Mouse (Mus musculus): ENCODE measurements around the gene Pdlim4. TPM values are rescaled to one million over a fixed set of nuclear protein-coding genes. Genes with fewer than 3 reads are reported as not detected.
"Not testable (repeated sequence)": the region's sequence is repeated elsewhere in the genome, so short reads cannot be mapped to it uniquely, and the experiment has no call there.

Pdlim4 gene
- total and polyA plus RNA-seq, 3 experiments, result not detected

DNA sequence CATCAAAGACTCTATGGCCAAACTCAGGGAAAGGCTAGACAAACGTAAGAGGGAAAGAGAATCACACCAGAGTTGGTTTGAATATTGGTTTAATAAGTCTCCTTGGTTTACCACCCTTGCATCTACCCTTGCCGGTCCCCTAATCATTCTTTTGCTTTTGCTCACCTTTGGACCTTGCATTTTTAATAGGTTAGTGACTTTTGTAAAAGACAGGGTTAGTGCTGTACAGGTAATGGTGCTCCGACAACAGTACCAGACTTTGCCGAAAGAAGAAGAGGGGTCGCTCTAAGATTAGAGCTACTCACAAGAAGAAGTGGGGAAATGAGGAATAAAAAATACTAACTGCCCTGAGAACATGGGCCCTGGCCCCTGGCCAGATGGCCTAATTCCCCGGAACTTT, 28.1 kb downstream of the Pdlim4 start:
- H3K36me3 ChIP-seq (replicated peaks in 1 of 2; ENCODE audit: control insufficient read depth in 1 of 2, insufficient read depth in 1 of 2, low read length in 1 of 2), result no peaks in the 10 kb centered on the region
- DNase-seq (ENCODE audit: extremely low read depth), result no peak
- H3K4me1 ChIP-seq (ENCODE audit: control insufficient read depth in 1 of 2, insufficient read depth in 2 of 2), result no peaks in the 10 kb centered on the region
- peaks cover 4% of the 10 kb centered on the region for H3K27me3 ChIP-seq (replicated peaks)
- dilution Hi-C loops (cut with MboI; ENCODE audit: extremely low pct_ligation_motif_present, extremely low pct_unique_long_range_greater_than_20kb, low sequenced_read_pairs), result no loop called here
- H3K9ac ChIP-seq (ENCODE audit: insufficient read depth, low read depth), result no peak overlapping the region
- H3K4me2 ChIP-seq (ENCODE audit: insufficient read depth, low read depth, poor library complexity, severe bottlenecking), result no peak overlapping the region
- in situ Hi-C loops (cut with MboI; ENCODE audit: low pct_ligation_motif_present, low pct_unique_long_range_greater_than_20kb, low sequenced_read_pairs), result no loop called here
- no peaks in the 10 kb centered on the region for H3K9me3 ChIP-seq (replicated peaks; ENCODE audit: low read length)
- TF ChIP-seq MXI1 (IDR thresholded peaks at IDR 0.05; ENCODE audit: low read depth, low read length), result no peak
- no peak for TF ChIP-seq MAZ (IDR thresholded peaks at IDR 0.05; ENCODE audit: low read depth, low read length)
- no peak for TF ChIP-seq GABPA (IDR thresholded peaks at IDR 0.05; ENCODE audit: insufficient replicate concordance, low read depth, low read length)
- TF ChIP-seq JUND (conservative IDR thresholded peaks at IDR 0.05; ENCODE audit: low read depth, low read length), result no peak
- no peak for TF ChIP-seq ZC3H11A (IDR thresholded peaks at IDR 0.05; ENCODE audit: low read depth, low read length)
- TF ChIP-seq EP300 (IDR thresholded peaks at IDR 0.05; ENCODE audit: low read length), result no peak
- TF ChIP-seq CHD2 (IDR thresholded peaks at IDR 0.05; ENCODE audit: low read length), result no peak
- no peaks in the 10 kb centered on the region for H3K79me2 ChIP-seq (replicated peaks; ENCODE audit: control insufficient read depth, extremely low read depth, insufficient read depth, poor library complexity, severe bottlenecking)
- H3K27ac ChIP-seq (ENCODE audit: insufficient read depth, low read depth), result no peak overlapping the region
- H3K4me3 ChIP-seq (replicated peaks in 1 of 3; ENCODE audit: low read depth in 2 of 3, low read length in 2 of 3, poor library complexity in 1 of 3), result no peak overlapping the region

DNA sequence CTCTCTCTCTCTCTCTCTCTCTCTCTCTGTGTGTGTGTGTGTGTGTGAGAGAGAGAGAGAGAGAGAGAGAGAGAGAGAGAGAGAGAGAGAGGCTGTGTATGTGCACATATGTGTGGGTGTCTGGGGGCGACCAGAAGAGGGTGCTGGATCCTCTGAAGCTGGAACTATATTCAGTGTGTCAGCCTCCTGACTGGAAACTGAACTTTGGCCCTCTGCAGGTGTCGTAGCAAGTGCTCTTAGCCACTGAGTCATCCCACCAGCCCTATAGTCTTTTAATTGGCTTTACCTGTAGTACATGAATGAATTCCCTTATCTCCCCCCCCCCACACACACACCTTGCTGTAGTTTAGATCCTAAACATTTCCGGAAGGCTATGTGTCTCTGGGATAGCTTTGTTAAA, 35.9 kb downstream of the Pdlim4 start:
- H3K9me3 ChIP-seq (replicated peaks; ENCODE audit: low read length); dilution Hi-C loops (cut with MboI; ENCODE audit: extremely low pct_ligation_motif_present, extremely low pct_unique_long_range_greater_than_20kb, low sequenced_read_pairs); H3K4me1 ChIP-seq (ENCODE audit: control insufficient read depth in 1 of 2, insufficient read depth in 2 of 2); H3K4me2 ChIP-seq (ENCODE audit: insufficient read depth, low read depth, poor library complexity, severe bottlenecking); H3K27ac ChIP-seq (ENCODE audit: insufficient read depth, low read depth); H3K27me3 ChIP-seq (replicated peaks); DNase-seq (ENCODE audit: extremely low read depth); H3K36me3 ChIP-seq (replicated peaks in 1 of 2; ENCODE audit: control insufficient read depth in 1 of 2, insufficient read depth in 1 of 2, low read length in 1 of 2); H3K4me3 ChIP-seq (replicated peaks in 1 of 3; ENCODE audit: low read depth in 2 of 3, low read length in 2 of 3, poor library complexity in 1 of 3); H3K79me2 ChIP-seq (replicated peaks; ENCODE audit: control insufficient read depth, extremely low read depth, insufficient read depth, poor library complexity, severe bottlenecking); H3K9ac ChIP-seq (ENCODE audit: insufficient read depth, low read depth): not testable (repeated sequence)
- in situ Hi-C loops (cut with MboI; ENCODE audit: low pct_ligation_motif_present, low pct_unique_long_range_greater_than_20kb, low sequenced_read_pairs), result loop anchor here (10.0 kb wide), 1 partner anchor 468 kb away; the partner anchor contains the start of gene Kif3a

DNA sequence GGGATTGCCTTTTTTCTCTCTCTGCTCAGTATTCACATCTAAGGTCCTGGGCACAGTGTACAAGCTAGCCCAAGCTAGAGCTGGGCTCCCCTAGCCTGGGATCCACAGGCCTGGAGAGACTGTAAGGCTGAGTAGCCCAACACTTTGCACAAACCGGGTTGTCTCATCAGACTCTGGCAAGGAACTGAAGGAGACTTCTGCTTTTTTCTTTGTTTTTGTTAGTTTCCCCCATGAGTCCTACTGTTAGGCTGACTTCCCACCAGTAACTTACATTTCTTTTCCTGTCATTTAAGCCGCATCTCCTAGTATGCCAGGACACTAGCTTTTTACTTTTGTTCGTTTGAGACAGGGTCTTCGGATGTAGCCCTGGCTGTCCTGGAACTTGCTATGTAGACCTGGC, 39.8 kb downstream of the Pdlim4 start:
- TF ChIP-seq USF1 (IDR thresholded peaks at IDR 0.05; ENCODE audit: low read depth, low read length) (no peak), UBTF (IDR thresholded peaks at IDR 0.05; ENCODE audit: low read depth, low read length) (no peak), MXI1 (IDR thresholded peaks at IDR 0.05; ENCODE audit: low read depth, low read length) (no peak), JUND (conservative IDR thresholded peaks at IDR 0.05; ENCODE audit: low read depth, low read length) (no peak), RAD21 (IDR thresholded peaks at IDR 0.05; ENCODE audit: low read depth, low read length) (no peak), GABPA (IDR thresholded peaks at IDR 0.05; ENCODE audit: insufficient replicate concordance, low read depth, low read length) (no peak), ZMIZ1 (IDR thresholded peaks at IDR 0.05; ENCODE audit: low read depth, low read length) (no peak), SIN3A (IDR thresholded peaks at IDR 0.05; ENCODE audit: low read length) (no peak), MYC (IDR thresholded peaks at IDR 0.05; ENCODE audit: low read depth, low read length) (no peak), ETS1 (conservative IDR thresholded peaks at IDR 0.05; ENCODE audit: low read depth, low read length) (no peak), HCFC1 (IDR thresholded peaks at IDR 0.05; ENCODE audit: low read depth, low read length) (no peak), TCF12 (IDR thresholded peaks at IDR 0.05; ENCODE audit: low read depth, low read length) (no peak), MAFK (IDR thresholded peaks at IDR 0.05; ENCODE audit: insufficient replicate concordance, low read length) (no peak), CTCF (conservative IDR thresholded peaks at IDR 0.05 in 1 of 2, IDR thresholded peaks at IDR 0.05 in 1 of 2; ENCODE audit: low read depth in 2 of 2, low read length in 2 of 2) (no peak), NRF1 (IDR thresholded peaks at IDR 0.05; ENCODE audit: low read depth, low read length) (no peak)
- dilution Hi-C loops (cut with MboI; ENCODE audit: extremely low pct_ligation_motif_present, extremely low pct_unique_long_range_greater_than_20kb, low sequenced_read_pairs) (no loop called here), in situ Hi-C loops (cut with MboI; ENCODE audit: low pct_ligation_motif_present, low pct_unique_long_range_greater_than_20kb, low sequenced_read_pairs) (no loop called here)
- H3K4me1 ChIP-seq (ENCODE audit: control insufficient read depth in 1 of 2, insufficient read depth in 2 of 2), result peaks cover 3 to 8% of the 10 kb centered on the region in 2 experiments; a peak in 2 of 4 replicates
- H3K4me3 ChIP-seq (replicated peaks in 1 of 3; ENCODE audit: low read depth in 2 of 3, low read length in 2 of 3, poor library complexity in 1 of 3), result no peak overlapping the region
- no peak overlapping the region for H3K4me2 ChIP-seq (ENCODE audit: insufficient read depth, low read depth, poor library complexity, severe bottlenecking)
- no peak for DNase-seq (ENCODE audit: extremely low read depth)
- no peak overlapping the region for H3K27ac ChIP-seq (ENCODE audit: insufficient read depth, low read depth)
- H3K9ac ChIP-seq (ENCODE audit: insufficient read depth, low read depth), result no peak overlapping the region
- H3K9me3 ChIP-seq (replicated peaks; ENCODE audit: low read length), result no peaks in the 10 kb centered on the region
- peaks cover 14% of the 10 kb centered on the region for H3K27me3 ChIP-seq (replicated peaks)
- H3K79me2 ChIP-seq (replicated peaks; ENCODE audit: control insufficient read depth, extremely low read depth, insufficient read depth, poor library complexity, severe bottlenecking), result no peaks in the 10 kb centered on the region
- H3K36me3 ChIP-seq (replicated peaks in 1 of 2; ENCODE audit: control insufficient read depth in 1 of 2, insufficient read depth in 1 of 2, low read length in 1 of 2), result no peaks in the 10 kb centered on the region

Measured in CH12.LX (cell line).